Mouse (Mus musculus) stomach, postnatal 0 days (tissue): ENCODE data around the gene Zmym4.

Experiments used
- CTCF ChIP-seq: IDR thresholded peaks from 2 replicates; pipeline ENCODE4 v1.5.1; 2016; ENCODE audit warnings: antibody characterized with exemption, low read depth, mild to moderate bottlenecking, moderate library complexity
- EP300 ChIP-seq: optimal IDR thresholded peaks from 2 replicates; pipeline ENCODE3; 2016; ENCODE audit warnings: antibody characterized with exemption

DNA sequence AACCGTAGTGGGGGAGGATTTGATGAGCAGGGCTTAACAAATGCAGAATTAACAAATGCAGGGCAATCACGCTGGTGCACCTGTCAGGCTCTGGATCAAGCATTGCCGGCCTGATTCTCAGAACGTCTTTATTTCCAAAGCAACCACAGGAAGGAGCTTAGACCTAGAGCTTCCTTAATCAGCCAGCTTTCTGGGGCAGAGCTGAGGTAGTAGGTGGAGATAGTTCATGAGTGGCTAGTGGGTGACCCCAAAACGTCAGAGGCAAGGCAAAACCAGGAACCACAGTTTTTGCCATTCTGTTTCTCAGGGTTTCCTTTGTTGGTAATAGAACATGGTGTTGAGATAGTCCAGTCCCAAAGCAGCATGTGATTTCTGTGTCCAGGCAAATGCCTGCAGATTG, 153.1 kb downstream of the Zmym4 start:
- TF ChIP-seq CTCF (no peak), EP300 (no peak)
